Mouse (Mus musculus) activated CD4-positive, CD25-positive, alpha-beta regulatory T cell, adult 4 months (primary cell): ENCODE results near the gene Rab3ip. TPM values are rescaled to one million over a fixed set of nuclear protein-coding genes. Genes with fewer than 3 reads are reported as not detected.
A peak's percentile ranks its signal among the peaks of the same experiment; 100 is the strongest.

Experiments
- ATAC-seq: one replicate; pipeline ENCODE4 v1.8.0; 2017
- polyA plus RNA-seq, 2 experiments: library from polyadenylated mRNA; unstranded; fragments of 100-300 nt; shearing (Covaris generic); gene quantifications; one replicate each; pipeline ENCODE4 v1.2.1; 2017

Gene Rab3ip
- polyA plus RNA-seq = 10 to 100 TPM; 12.1 to 15.4 TPM

DNA sequence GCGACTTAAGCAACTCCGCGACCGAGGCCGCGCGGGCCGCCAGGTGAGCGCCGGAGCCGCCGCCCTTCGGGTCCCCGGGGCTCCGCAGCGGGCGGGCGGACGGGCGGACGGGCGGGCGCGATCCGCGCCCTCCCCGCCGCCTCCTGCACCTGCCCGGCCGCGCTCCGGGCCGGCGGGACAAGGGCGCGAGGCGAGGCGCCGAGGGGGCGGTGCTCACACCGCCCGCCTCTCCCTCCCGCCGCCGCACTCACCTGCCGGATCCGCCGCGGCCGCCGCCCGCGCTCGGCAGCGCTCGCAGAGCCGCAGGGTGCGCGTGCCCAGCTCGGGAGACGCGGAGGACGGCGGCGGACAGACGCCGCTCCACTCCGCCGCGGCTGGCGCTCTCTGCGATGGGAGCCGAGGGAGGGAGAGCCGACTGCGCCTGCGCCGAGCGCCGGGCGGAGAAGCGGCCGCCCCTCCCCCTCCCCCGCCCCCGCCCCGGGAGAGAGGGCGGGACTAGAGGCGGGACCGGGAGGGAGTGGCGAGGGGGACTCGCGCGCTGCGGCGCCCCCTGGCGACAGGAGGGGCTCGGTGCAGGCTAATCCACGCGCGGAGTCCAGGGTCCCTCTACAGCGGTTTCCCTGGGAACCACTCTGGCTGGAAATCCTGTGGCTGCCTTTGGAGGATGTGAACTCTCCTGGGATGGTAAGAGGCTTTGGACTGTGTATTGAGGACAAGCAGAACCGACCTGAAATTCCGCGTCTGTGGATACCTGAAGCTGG is at the start of gene Rab3ip:
Gene Rab3ip (minus strand): TSS at position 761 of the 761 bp plus-strand sequence.
- ATAC-seq = peak; percentile 61

DNA sequence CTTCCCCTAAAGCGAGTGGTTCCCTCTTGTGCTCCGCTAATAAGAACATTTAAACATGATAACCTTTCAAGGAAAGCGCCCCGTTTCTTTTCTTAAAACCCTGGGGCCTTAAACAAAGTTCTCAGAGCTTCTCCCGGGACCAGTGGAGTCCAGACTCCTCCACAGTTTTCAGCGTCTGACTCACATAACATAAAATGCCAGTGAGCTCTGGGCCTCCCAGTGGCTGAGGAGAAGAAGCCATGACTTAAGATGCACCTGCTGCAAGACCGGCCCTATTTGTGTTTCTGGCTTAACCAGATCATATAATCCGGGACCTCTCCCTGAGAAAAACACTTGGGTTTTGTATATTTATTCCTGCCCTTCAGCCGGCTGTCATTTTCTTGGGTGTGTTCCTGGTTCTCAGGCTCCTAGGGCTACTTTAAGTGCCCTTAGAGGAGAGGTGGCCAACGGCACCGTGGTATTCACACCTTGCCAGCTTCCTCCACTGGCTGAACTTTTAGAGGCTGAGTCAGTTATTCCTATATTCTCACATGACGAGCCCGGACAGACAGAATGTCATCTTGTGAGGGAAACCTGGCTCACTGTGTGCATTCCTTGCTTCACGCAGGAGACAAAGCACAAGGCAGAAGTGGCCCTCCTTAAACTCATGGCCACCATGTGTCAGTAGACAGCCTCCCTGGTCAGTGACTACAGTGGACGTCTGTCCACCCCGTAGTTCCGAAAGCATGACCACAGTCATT is 48.3 kb upstream of the Rab3ip start:
- no peak for ATAC-seq

DNA sequence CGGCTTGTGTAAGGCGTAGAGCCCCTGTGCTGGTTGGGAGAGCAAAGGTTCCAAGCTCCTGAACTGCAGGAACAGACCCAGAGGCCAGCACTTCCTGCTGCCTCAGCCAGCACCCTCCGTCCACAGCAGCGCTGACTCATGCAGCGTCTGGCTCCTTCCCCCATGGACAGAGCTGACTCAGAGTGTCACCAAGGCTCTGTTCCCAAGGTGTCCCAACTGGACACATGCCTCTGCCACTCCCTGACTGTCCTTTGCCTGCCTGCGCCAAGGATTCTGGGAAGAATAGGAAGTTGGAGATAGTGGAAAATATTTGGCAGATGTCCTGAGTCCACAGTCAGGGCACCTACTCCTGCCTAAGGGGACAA is 45.6 kb upstream of the Rab3ip start:
- ATAC-seq = no peak

DNA sequence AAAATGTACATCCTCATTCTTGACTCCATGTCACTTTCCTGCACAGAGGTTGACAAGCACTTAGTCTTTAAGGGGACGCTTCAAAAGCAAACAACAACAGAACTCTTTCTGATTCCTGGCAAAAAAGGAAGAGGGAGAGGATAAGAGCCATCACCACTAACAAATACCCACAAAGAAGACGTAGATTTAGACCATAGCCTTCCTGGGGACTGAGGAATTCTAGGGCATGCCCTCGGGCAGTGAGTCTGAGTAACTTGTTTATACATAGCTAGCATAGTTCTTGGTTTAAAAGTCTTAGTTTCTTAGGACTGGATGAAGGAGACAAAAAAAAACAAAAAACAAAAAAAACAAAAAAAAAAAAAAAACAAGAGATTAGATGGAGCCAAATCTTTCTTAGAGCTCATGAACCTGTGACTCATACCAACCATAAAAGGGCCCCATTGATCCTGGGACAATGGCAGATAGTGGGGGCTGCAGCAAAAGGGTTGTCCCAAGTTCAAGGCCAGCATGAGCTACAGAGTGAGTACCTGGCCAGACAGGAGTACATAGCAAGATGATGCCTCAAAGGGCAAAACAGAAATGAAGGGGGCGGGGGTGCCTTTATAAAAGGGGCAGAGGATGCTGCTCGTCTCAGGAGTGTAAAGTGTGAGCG is 45.1 kb upstream of the Rab3ip start:
- no peak for ATAC-seq

DNA sequence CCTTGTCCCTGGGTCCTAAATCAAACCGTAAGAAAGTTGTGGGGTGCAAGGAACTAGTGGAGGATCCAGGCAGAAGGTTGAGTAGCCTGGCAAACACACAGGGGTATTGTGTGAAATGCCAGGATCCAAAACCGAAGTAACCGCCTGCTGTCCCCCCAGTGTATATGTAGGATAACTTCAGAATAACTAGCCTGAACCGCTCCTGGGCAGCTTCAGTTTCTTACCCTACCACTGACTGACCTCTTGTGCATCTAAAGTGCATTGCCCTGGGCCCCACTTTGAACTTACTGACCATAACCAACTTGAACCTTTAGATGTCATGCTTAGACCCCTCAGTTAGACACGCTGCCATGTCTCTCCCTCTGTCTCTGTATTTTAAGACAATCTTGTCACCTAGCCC is 44.6 kb upstream of the Rab3ip start:
- ATAC-seq = no peak

DNA sequence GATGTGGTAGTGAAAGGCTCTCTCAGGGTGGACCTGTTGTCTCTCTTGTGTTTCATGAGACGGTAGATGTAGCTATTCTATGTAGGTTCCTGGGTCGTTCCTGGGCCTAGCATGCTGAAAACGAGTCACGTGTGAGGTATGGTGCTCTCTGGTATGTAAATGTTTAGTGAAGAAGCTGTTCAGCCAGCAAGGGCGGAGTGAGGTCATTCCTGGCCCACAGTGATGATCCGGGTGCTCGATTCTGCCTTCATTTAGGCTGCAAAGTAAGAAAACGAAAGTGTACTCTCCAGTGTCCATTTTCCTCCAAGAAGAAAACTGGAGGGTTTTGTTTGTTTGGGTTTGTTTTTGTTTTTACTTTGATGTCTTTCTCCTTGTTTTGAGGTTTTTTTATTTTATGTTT is 43.4 kb upstream of the Rab3ip start:
- ATAC-seq = no peak

DNA sequence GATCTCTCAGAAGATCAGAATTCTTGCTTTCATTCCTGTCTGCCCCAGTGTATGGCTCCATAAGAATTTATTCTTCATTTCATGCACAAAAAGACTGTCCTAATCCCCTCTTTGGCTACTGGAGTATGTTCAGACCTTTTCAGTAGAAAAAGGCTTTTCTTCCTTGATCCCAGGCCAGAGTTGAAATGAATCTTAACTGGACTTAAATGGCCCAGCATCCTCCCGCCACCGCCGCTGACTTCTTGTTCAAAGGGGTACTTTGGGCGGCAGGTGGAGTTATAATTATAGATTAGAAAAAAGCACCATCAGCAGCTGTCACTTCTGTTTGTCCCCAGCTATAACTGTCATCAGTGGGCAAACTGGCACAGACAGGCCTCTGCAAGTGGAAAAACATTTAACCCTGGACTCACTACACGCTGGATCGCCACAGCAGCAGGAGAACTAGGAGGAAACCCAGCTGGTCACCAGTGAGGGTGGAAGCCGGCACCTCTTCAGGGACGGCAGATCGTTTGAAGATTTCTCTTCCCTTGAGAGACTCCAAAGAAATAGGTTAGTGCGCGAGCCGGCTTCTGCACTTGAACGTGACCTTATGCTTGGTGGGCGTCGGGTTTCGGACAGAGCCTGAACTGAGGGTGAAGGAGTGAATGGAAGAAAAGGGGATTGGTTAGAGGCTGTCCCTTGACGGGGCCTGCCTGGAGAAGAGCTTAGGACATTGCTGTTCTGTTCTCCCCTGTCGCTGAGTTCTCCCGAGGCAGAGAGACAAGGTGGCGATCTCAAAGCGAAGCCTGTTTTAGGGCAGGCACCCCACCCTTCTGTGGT is 35.9 kb upstream of the Rab3ip start, which contains the start of gene Best3:
Gene Best3 (plus strand): TSS at position 51 of the 819 bp plus-strand sequence.
- ATAC-seq = no peak

DNA sequence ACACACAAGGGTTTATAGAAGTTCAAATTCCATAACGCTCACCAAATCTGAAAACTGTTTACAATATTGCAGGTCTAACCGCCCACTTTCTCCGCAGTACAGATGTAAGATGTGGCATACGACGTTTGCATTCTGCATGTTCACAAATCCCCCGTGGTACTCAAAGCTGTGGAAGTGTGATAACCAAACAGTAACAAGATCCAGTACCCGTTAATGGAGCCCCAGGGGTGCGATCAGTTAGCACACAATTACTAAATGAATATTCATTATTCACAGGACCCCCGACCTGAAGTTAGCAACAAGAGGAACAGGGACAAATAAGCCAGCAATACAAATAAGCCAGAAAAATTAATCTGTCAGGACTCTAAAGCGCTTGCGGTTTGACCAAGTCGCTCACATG is 34.3 kb upstream of the Rab3ip start:
- ATAC-seq = no peak

DNA sequence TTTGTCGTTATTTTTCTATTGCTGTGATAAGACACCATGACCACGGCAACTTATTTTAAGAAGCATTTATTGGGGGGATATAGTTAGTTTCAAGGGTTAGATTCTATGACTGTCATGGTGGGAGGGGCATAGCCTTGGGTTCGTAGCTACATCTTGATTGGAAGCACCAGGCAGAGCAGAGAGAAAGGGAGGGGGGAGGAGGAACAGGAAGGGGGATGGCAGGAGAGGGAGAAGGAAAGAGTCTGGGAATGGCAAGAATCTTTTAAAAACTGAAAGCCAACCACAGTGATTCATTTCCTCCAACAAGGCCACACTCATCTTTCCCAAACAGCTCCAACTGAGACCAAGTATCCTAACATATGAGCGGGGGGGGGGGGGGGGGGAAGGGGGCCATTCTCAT is 32.0 kb upstream of the Rab3ip start:
- no peak for ATAC-seq

DNA sequence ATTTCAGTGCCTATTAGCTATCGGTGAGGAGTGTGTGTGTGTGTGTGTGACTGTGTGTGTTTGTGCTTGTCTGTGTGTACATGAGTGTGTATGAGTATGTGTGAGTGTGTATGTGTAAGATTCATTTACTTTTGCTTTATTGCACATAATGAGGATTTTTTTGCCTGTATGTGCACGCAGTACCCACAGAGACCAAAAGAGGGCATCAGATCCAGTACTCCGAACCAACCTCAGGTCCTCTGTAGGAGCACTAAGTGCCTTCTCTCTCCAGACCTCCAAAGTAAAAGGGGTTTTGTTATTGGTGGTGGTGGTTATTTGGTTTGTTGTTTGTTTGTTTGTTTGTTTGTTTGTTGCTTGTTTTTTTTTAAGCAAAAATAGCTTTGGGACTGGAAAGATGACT is 30.3 kb upstream of the Rab3ip start:
- no peak for ATAC-seq

DNA sequence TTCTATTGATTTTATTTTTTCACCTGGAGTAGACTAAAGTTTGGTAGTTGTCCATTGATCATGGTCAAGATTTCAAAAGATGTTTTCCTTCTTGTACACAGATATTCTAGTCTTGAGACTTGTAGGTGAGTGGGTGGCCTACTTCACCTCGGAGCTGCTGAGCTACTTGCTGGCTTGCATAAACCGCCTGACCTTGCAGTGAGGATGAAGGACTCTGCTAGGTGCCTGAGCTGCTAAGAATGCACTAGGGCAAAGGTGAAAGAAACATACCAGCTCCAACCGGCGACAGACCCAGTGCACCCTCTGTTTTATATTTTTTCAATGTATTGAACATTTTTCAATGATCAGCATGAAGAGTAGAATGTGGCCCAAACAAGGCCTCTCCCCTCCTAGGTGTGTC is 29.7 kb upstream of the Rab3ip start:
- ATAC-seq = no peak

DNA sequence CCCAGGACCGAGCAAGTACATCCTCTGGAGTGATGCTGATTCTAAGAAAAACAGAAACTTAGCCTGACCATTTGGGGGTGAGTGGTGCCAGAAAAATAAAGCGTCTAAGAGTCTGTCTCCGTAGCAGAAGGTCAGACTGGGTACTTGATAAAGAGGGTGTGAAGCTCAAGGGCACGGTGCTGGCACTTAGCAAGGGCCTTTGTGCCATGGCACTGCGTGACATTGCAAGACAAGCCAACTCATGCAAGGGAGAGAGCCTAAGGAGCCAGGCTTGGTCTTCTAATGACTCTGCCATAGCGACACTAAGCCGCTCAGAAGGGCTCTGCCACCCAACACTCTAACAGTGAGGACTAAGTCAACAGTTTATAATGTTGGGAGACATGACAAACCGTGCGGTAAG is 28.3 kb upstream of the Rab3ip start:
- no peak for ATAC-seq

DNA sequence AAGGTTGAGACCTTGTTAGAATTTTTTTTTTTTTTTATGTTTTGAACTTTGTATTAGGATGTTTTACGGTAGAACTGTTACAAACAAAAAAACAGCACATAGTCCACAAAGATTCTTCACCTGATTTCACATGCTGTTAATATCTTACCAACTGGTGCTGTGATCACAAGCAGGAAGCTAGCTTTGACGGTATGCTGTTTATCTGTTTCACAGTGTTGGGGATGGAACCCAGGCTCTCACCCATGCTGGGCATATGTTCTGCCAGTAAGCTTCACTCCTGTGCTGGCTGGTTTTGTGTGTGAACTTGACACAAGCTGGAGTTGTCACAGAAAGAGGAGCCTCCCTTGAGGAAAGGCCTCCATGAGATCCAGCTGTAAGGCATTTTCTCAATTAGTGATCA is 27.3 kb upstream of the Rab3ip start:
- no peak for ATAC-seq

DNA sequence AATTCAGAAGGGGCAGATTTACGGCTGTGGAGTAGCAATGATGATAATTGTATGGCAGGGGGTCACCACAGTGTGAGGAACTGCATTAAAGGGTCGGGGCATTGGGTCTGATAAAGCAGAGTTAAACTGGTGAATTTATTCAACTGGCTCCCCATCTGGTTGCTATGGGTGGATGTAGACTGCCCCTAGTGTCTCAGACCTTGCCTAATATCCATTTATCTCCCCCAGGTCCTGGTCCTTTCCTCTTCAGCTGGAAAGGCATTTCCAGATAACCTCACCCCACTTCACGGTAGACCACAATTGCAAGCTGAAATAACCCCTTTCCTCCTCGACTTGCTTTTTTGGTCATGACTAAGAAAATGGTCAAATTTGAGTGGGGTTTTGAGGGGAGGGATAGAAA is 26.9 kb upstream of the Rab3ip start:
- no peak for ATAC-seq

DNA sequence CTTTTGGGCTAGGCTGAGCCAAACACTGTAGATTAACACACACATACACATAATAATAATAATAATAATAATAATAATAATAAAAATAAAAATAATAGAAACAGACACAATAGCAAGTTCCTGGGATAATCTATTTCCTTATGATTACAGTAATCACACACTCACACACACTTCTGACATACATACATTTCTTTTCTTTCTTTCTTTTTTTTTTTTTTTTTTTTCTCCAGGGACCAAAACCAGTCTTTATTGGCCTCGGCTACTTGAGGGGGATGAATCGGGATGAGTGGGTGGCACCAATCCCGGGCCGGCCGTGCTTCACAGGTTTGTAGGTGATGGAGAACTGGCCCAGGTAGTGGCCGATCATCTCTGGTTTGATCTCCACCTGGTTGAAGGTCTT is 21.9 kb upstream of the Rab3ip start, which contains the start of gene Gm10271:
Gene Gm10271 (minus strand): TSS at position 101 of the 400 bp plus-strand sequence.
- ATAC-seq = no peak

DNA sequence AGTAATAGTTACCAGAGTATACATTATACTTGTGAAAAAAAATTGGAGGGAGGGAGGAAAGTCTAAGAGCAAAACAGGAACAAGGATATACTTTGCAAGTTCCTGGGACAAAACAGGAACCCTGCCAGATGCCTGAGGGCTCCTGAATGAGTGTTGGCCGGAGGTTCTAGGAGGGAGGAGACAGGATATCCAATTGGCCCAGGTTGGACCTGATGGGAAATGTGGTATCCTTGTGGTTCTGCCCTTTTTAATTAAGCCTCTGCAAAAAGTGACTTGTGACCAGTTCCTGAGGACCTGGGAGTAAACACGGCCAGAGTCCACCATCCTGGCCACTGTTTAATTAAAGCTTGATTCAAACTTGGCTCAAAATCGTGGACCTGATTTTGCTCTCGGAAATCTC is 18.2 kb upstream of the Rab3ip start:
- ATAC-seq = no peak

DNA sequence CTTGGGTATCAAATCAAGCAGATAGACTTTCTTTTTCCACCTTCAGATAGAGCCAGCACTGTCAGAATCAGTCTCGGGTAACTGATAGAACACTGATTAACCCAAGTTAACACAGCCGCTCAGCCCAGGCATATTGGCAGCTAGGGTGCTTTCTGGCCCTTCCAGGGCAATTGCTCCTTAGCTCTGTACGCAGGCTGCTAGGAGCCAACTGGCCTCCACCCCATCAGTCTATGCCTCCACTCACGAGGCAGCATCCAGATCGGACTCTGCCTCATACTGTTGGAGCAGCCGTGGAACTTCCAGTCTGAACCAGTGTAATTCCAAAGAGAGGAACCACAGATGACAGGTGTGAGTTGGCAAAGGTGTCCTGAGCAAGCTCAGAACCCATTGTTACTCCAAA is 15.5 kb upstream of the Rab3ip start:
- no peak for ATAC-seq

DNA sequence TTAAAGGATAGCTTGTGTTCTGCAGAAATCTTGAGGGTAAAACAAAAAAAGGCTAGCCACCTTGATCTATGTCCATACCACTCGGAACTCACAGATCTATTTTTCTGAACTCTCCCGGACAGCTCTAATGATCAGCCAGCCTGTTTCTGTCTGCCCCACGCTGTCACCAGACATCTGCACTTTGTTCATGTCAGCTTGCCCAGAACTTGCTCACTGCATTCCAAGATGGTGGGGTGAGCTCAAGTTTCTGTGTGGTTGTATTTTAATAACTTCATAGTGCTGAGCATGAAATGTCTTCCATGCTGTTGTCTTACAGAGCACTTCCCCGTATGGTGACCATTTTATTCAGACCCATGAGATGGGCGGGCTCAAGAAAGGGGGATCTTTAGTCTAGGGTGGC is 14.7 kb upstream of the Rab3ip start:
- ATAC-seq = no peak

DNA sequence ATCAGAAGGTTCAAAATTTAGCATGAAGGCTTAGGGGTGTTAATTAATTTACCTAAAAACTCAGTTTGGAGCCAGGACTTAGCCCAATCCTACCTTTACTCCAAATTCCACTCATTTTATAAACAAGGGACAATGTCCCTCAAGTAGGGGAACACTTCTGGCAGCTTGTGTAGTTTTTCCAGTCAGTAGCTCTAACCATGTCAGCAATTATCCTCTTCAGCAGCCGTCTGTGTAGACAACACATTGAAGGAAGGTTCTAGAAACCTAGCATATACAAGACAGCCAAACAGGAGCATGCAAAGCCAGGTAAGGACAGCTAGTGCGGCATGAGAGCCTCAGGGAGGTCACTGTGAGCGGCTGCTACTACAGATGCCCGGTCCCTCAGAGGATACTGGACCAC is 14.0 kb upstream of the Rab3ip start:
- ATAC-seq = no peak

DNA sequence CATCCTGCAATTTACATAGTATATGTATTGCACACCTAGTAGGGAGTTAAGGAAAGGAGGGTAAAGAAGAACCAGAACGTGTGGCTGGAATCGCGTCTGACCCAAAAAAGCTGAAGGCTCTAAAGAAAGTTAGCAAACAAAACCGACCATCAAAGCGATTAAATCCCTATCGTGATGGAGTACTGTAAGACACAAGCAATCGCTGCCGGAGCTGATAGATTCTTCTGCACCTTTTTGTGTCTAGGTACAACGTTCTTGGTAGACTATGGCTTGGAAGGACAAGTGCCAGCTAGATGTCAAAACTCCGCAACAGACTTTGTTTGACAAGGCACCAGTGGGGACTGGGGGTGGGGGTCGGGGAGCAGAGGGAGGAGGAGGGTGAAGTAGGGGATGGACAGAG is 13.5 kb upstream of the Rab3ip start:
- ATAC-seq = no peak

DNA sequence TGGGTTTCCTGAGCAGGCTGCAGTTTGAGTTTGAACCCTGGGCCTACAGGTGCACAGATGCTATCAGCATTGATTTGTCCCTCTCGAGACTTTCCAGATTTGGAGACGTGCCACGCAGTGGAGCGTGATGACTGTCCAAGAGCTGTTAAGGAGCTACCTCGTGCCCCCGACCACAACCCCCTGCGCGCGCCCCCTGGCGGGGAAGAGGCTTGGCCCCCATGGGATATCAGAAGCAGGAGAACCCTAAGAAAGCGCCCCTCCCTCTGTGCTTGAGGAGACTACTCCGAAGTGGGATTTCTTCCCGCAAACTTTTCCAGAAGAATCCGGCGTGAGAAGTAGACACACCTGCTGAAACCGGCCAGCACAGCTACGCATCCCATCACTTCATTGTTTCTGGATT is 12.2 kb upstream of the Rab3ip start:
- no peak for ATAC-seq

DNA sequence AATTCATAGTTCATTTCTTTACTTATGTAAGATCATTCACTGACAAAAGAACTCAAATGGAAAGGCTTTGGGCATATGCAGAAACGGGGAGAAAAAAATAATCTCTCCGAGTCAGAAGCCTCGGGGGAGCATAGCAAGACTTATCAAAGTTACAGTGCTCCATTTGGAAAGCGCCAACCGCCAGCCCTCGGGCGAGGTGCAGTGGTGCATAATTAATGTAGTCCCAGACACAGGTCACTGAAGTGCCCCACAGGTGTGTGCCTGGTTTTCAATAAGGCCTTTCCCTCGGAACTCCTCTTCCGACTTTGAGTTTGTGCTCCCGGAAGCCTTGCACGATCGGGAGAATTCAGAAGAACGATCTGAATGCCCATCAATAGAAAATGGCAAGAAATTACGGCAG is 11.6 kb upstream of the Rab3ip start:
- no peak for ATAC-seq
